Mouse (Mus musculus) brain, embryonic 14.5 days (tissue): Measurements from ENCODE around the gene Ugt1a8.

ENCODE experiments used
- CTCF ChIP-seq: fragments of 200-500 bp; IDR thresholded peaks from 2 replicates; pipeline ENCODE4 v1.5.1; 2012; ENCODE audit warnings: inconsistent platforms, mild to moderate bottlenecking, moderate library complexity, borderline replicate concordance; ENCODE audit not compliant: insufficient read depth, insufficient read length; ENCODE audit errors: extremely low read depth
- POLR2A ChIP-seq: fragments of 200-500 bp; IDR thresholded peaks from 2 replicates; pipeline ENCODE4 v1.6.1; 2012; ENCODE audit warnings: mild to moderate bottlenecking, inconsistent platforms, borderline replicate concordance; ENCODE audit not compliant: poor library complexity, insufficient read depth, insufficient read length, severe bottlenecking; ENCODE audit errors: extremely low read depth

- no peak for TF ChIP-seq CTCF
- TF ChIP-seq POLR2A = no peak
Measured at GRCm38 (mm10) chr1:88234248-88234610, 146.6 kb downstream of the Ugt1a8 start.
